Mouse (Mus musculus): ENCODE results near the gene Zfp354b. TPM values are rescaled to one million over a fixed set of nuclear protein-coding genes. Genes with fewer than 3 reads are reported as not detected.
A peak's percentile ranks its signal among the peaks of the same experiment; 100 is the strongest.

Zfp354b gene
- polyA plus RNA-seq, 1 experiment from 2014 or later, result 1.7 TPM

DNA sequence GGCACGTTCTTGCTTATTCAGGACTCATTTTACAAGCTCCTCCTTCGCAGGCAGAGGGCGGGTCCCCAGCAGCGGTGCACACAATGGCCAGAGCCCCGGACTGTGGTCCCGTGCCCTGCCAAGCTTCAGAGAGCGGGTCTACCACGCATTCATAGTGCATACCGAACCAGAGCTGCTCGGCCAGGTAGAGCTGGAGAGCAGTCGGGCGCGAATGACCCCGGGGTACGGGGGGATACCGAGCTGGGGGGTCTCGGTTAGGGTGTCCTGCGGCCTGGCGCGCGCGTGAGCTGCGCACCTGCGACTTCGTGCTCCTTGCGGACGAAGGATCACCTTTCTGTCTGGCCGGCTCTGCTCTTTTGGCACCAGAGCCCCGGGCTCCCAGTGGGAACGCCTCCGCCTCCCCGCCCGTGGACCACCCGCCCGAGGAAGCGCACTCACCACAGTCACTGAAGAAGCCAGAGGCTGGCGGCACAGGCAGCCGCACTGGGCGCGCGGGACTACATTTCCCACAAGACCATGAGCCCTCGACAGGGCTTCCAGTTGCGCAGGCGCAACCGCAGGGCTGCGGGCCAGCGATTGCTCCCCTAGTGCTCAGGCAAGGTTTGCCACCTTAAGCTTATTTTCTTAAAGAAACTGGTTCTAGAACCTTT, 15.6 kb downstream of the Zfp354b start, which contains the start of gene Zfp2:
TSS of gene Zfp2 (minus strand) at position 495 of the 650 bp plus-strand sequence.
- peak within 1 kb of the TSS; percentile 72 for H3K4me2 ChIP-seq (ENCODE audit: low read length)
- peak; percentile 67 for TF ChIP-seq CTCF (IDR thresholded peaks at IDR 0.05; ENCODE audit: low read depth)
- H3K4me1 ChIP-seq (replicated peaks; ENCODE audit: insufficient read depth, low read length), result no peaks in the 10 kb centered on the region
- under 1% methylated on average over 47 of the region's 47 CpGs for WGBS
- peaks cover 12% of the 10 kb centered on the region for H3K36me3 ChIP-seq (ENCODE audit: insufficient read depth, low read length)
- H3K9me3 ChIP-seq (replicated peaks; ENCODE audit: low read length), result no peaks in the 10 kb centered on the region
- H3K27ac ChIP-seq, result peak within 1 kb of the TSS; percentile 87
- DNase-seq (ENCODE audit: low spot score), result peak; percentile 95
- peak within 1 kb of the TSS; percentile 78 for H3K9ac ChIP-seq (ENCODE audit: low read depth, low read length)
- peak; percentile 95 for ATAC-seq (replicated peaks; ENCODE audit: low FRiP score, low read depth)
- peak within 1 kb of the TSS; percentile 80 for H3K4me3 ChIP-seq (replicated peaks; ENCODE audit: low read depth, low read length)
- no peaks in the 10 kb centered on the region for H3K27me3 ChIP-seq (ENCODE audit: insufficient read depth, low read length)

GRCm38 (mm10) chr11:50914461-50914860, 17.0 kb downstream of the Zfp354b start:
- H3K4me3 ChIP-seq (replicated peaks; ENCODE audit: low read depth, low read length), result no peak overlapping the region
- 92% methylated on average over 3 of the region's 3 CpGs for WGBS
- H3K9me3 ChIP-seq (replicated peaks; ENCODE audit: low read length), result no peaks in the 10 kb centered on the region
- DNase-seq (ENCODE audit: low spot score), result no peak
- no peak for ATAC-seq (replicated peaks; ENCODE audit: low FRiP score, low read depth)
- no peak for TF ChIP-seq CTCF (IDR thresholded peaks at IDR 0.05; ENCODE audit: low read depth)
- peaks cover 24% of the 10 kb centered on the region for H3K36me3 ChIP-seq (ENCODE audit: insufficient read depth, low read length)
- no peak overlapping the region for H3K9ac ChIP-seq (ENCODE audit: low read depth, low read length)
- H3K4me1 ChIP-seq (replicated peaks; ENCODE audit: insufficient read depth, low read length), result no peaks in the 10 kb centered on the region
- H3K27ac ChIP-seq, result no peak overlapping the region
- H3K4me2 ChIP-seq (ENCODE audit: low read length), result no peak overlapping the region
- no peaks in the 10 kb centered on the region for H3K27me3 ChIP-seq (ENCODE audit: insufficient read depth, low read length)

- DNase-seq (ENCODE audit: low spot score) (no peak), ATAC-seq (replicated peaks; ENCODE audit: low FRiP score, low read depth) (no peak)
- no peak overlapping the region for H3K4me3 ChIP-seq (replicated peaks; ENCODE audit: low read depth, low read length)
- H3K27me3 ChIP-seq (ENCODE audit: insufficient read depth, low read length), result no peaks in the 10 kb centered on the region
- H3K36me3 ChIP-seq (ENCODE audit: insufficient read depth, low read length), result peaks cover 26% of the 10 kb centered on the region
- 100% methylated on average over 1 of the region's 1 CpGs for WGBS
- no peak for TF ChIP-seq CTCF (IDR thresholded peaks at IDR 0.05; ENCODE audit: low read depth)
- H3K9ac ChIP-seq (ENCODE audit: low read depth, low read length), result no peak overlapping the region
- H3K4me1 ChIP-seq (replicated peaks; ENCODE audit: insufficient read depth, low read length), result no peaks in the 10 kb centered on the region
- no peak overlapping the region for H3K4me2 ChIP-seq (ENCODE audit: low read length)
- no peaks in the 10 kb centered on the region for H3K9me3 ChIP-seq (replicated peaks; ENCODE audit: low read length)
- H3K27ac ChIP-seq, result no peak overlapping the region
These were observed 18.1 kb downstream of the Zfp354b start for GRCm38 (mm10) chr11:50913301-50913700.

DNA sequence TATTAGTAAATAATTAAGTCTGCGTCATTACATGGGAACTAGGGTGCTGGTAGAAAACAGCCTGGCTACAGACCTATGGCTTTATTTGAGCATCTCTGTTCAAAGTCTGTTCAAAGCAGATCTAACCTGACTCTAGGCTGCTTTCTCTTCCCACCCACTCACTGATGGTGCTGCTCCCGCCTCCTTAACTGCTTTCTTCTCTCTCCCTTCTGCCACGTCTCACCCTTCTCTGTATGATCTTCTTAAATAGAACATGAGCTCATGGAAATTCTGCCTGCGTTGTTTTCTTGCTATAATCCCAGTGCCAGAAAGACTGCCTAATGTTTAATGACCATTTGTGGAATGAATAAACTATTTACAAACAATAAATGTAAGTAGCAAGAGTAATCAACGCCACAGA, 23.3 kb downstream of the Zfp354b start:
- TF ChIP-seq CTCF (IDR thresholded peaks at IDR 0.05; ENCODE audit: low read depth), result no peak
- Histone ChIP-seq H3K9ac (ENCODE audit: low read depth, low read length) (no peak overlapping the region), H3K4me3 (replicated peaks; ENCODE audit: low read depth, low read length) (no peak overlapping the region), H3K9me3 (replicated peaks; ENCODE audit: low read length) (peaks cover 13% of the 10 kb centered on the region; the same call in 1 of the 2 replicates), H3K4me2 (ENCODE audit: low read length) (no peak overlapping the region), H3K4me1 (replicated peaks; ENCODE audit: insufficient read depth, low read length) (no peaks in the 10 kb centered on the region), H3K27me3 (ENCODE audit: insufficient read depth, low read length) (no peaks in the 10 kb centered on the region), H3K36me3 (ENCODE audit: insufficient read depth, low read length) (peaks cover 68% of the 10 kb centered on the region), H3K27ac (no peak overlapping the region)
- WGBS, result 83% methylated on average over 5 of the region's 5 CpGs
- no peak for ATAC-seq (replicated peaks; ENCODE audit: low FRiP score, low read depth)
- DNase-seq (ENCODE audit: low spot score), result no peak

DNA sequence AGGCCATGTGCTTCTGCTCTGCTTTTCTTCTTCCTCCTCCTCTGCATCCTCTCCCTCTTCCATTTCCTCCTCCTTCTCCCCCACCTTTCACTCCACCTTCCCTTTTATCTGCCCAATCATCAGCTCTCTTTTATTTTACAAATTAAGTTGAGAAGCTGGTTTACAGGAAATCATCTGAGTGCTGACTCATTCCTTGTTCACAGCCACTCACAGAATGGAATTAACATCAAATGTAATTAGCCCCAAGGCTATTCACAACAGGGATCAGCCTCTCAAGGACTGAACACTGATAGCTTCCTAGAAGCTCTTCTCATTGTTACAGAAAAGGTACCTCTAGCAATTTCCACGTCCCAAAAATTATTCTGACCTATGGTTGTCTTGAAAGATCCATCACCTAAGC, 34.1 kb downstream of the Zfp354b start:
- ATAC-seq (replicated peaks; ENCODE audit: low FRiP score, low read depth), result no peak
- Histone ChIP-seq H3K9ac (ENCODE audit: low read depth, low read length) (no peak overlapping the region), H3K27me3 (ENCODE audit: insufficient read depth, low read length) (no peaks in the 10 kb centered on the region), H3K4me2 (ENCODE audit: low read length) (no peak overlapping the region), H3K9me3 (replicated peaks; ENCODE audit: low read length) (peaks cover 29% of the 10 kb centered on the region), H3K27ac (no peak overlapping the region), H3K36me3 (ENCODE audit: insufficient read depth, low read length) (peaks cover 18% of the 10 kb centered on the region), H3K4me3 (replicated peaks; ENCODE audit: low read depth, low read length) (no peak overlapping the region), H3K4me1 (replicated peaks; ENCODE audit: insufficient read depth, low read length) (no peaks in the 10 kb centered on the region)
- TF ChIP-seq CTCF (IDR thresholded peaks at IDR 0.05; ENCODE audit: low read depth), result no peak
- 72% methylated on average over 1 of the region's 1 CpGs for WGBS
- no peak for DNase-seq (ENCODE audit: low spot score)

- no peak for TF ChIP-seq CTCF (IDR thresholded peaks at IDR 0.05; ENCODE audit: low read depth)
- ATAC-seq (replicated peaks; ENCODE audit: low FRiP score, low read depth), result no peak
- H3K9me3 ChIP-seq (replicated peaks; ENCODE audit: low read length), result no peaks in the 10 kb centered on the region
- no peaks in the 10 kb centered on the region for H3K36me3 ChIP-seq (ENCODE audit: insufficient read depth, low read length)
- no peak overlapping the region for H3K27ac ChIP-seq
- no peak for DNase-seq (ENCODE audit: low spot score)
- no peak overlapping the region for H3K4me2 ChIP-seq (ENCODE audit: low read length)
- no peak overlapping the region for H3K9ac ChIP-seq (ENCODE audit: low read depth, low read length)
- no peaks in the 10 kb centered on the region for H3K4me1 ChIP-seq (replicated peaks; ENCODE audit: insufficient read depth, low read length)
- WGBS, result 62% methylated on average over 2 of the region's 2 CpGs
- H3K27me3 ChIP-seq (ENCODE audit: insufficient read depth, low read length), result no peaks in the 10 kb centered on the region
- no peak overlapping the region for H3K4me3 ChIP-seq (replicated peaks; ENCODE audit: low read depth, low read length)
These were observed 39.0 kb downstream of the Zfp354b start for GRCm38 (mm10) chr11:50892441-50892840.
